Mouse (Mus musculus) heart, postnatal 0 days (tissue): ENCODE data around the gene Gm28043. TPM values are rescaled to one million over a fixed set of nuclear protein-coding genes. Genes with fewer than 3 reads are reported as not detected.

Experiments used
- ATAC-seq: fragments of 200-750 bp; cut with Nextera tagmentation; 2 replicates; pipeline ENCODE4 v1.8.0; 2017; ENCODE audit warnings: low read depth, moderate number of reproducible peaks, moderate library complexity; ENCODE audit not compliant: insufficient read depth
- DNase-seq: peaks from one replicate; pipeline ENCODE4 v3.0.0-alpha.2; 2016; ENCODE audit warnings: low spot score
- H3K27ac ChIP-seq: fragments of 300-500 bp; sonication (generic); 2 replicates; pipeline ENCODE4 v1.5.1; 2014; ENCODE audit warnings: low read depth, mild to moderate bottlenecking
- H3K27me3 ChIP-seq: fragments of 300-500 bp; sonication (generic); 2 replicates; pipeline ENCODE4 v1.6.1; 2014; ENCODE audit warnings: low read length, mixed read lengths; ENCODE audit not compliant: control insufficient read depth, insufficient read depth
- H3K36me3 ChIP-seq: fragments of 300-500 bp; sonication (generic); replicated peaks from 2 replicates; pipeline ENCODE4 v1.6.1; 2014; ENCODE audit warnings: low read length, mixed read lengths; ENCODE audit not compliant: control insufficient read depth, insufficient read depth
- H3K4me1 ChIP-seq: fragments of 300-500 bp; sonication (generic); 2 replicates; pipeline ENCODE4 v1.6.1; 2014; ENCODE audit warnings: antibody characterized with exemption; ENCODE audit not compliant: control insufficient read depth, insufficient read depth
- H3K4me2 ChIP-seq: fragments of 300-500 bp; sonication (generic); 2 replicates; pipeline ENCODE4 v1.6.1; 2014; ENCODE audit warnings: low read depth, mild to moderate bottlenecking, low read length, moderate library complexity
- H3K4me3 ChIP-seq: fragments of 300-500 bp; sonication (generic); 2 replicates; pipeline ENCODE4 v1.5.1; 2014; ENCODE audit warnings: low read depth, low read length
- H3K9ac ChIP-seq: fragments of 300-500 bp; sonication (generic); replicated peaks from 2 replicates; pipeline ENCODE4 v1.6.1; 2014; ENCODE audit warnings: low read depth, low read length, mixed read lengths
- H3K9me3 ChIP-seq: fragments of 300-500 bp; sonication (generic); replicated peaks from 2 replicates; pipeline ENCODE4 v1.6.1; 2016; ENCODE audit warnings: low read length; ENCODE audit not compliant: control insufficient read depth
- CTCF ChIP-seq: IDR thresholded peaks from 2 replicates; pipeline ENCODE4 v1.5.1; 2016; ENCODE audit warnings: antibody characterized with exemption, control low read depth, low read depth
- EP300 ChIP-seq: IDR thresholded peaks from 2 replicates; pipeline ENCODE4 v1.6.1; 2016; ENCODE audit warnings: antibody characterized with exemption, low read depth
- WGBS: fragments of 180-500 bp; shearing (Covaris S2); extraction: QIAGEN DNeasy Blood & Tissue Kit; methylation state at CpG from one replicate; pipeline ENCODE4 v1.1.7; 2014; 5-methylcytosine and 5-hydroxymethylcytosine counted together
- polyA plus RNA-seq: library from polyadenylated mRNA; unstranded; fragments of >200 nt; fragmentation: Nextera tagmentation; extraction: Ambion mirVana; gene quantifications from 2 replicates; pipeline ENCODE4 v1.2.1, GENCODE M21; 2015
- total RNA-seq: library from RNA; depleted of rRNA; stranded (reverse); fragments of >200 nt; gene quantifications from 2 replicates; pipeline ENCODE4 v1.2.3, GENCODE M21; 2014; ENCODE audit warnings: low replicate concordance

Gm28043 gene
- total and polyA plus RNA-seq, 2 experiments from 2014 or later: 0.76 to 1.1 TPM

DNA sequence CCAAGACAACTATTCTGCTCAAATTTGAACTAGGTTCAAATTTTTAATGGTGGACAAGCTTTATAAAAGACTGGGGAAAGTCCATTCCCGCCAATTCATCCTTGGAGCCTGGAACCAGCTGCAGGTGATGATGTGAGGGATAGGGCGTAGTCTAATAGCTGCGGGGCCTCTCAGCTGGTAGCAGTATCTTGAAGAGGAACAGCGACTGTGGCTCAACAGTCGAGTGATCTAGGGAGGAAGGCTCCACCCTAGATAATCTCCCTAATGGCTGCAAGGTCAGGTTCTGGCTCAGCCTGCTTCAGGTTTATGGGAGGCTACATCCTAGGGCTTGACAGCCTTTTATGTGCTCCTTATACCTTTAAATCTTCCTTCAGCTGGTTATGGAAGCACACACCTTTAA lies 14.9 kb downstream of the Gm28043 start:
- no peaks in the 10 kb centered on the region for H3K27me3 ChIP-seq
- H3K27ac ChIP-seq: no peak overlapping the region
- H3K9me3 ChIP-seq: no peaks in the 10 kb centered on the region
- no peak overlapping the region for H3K9ac ChIP-seq
- H3K4me3 ChIP-seq: no peak overlapping the region
- TF ChIP-seq CTCF: no peak
- no peak for TF ChIP-seq EP300
- DNase-seq (no peak), ATAC-seq (no peak)
- H3K4me2 ChIP-seq: no peak overlapping the region
- no peaks in the 10 kb centered on the region for H3K4me1 ChIP-seq
- WGBS: 61% methylated on average over 5 of the region's 5 CpGs
- peaks cover 83% of the 10 kb centered on the region for H3K36me3 ChIP-seq

DNA sequence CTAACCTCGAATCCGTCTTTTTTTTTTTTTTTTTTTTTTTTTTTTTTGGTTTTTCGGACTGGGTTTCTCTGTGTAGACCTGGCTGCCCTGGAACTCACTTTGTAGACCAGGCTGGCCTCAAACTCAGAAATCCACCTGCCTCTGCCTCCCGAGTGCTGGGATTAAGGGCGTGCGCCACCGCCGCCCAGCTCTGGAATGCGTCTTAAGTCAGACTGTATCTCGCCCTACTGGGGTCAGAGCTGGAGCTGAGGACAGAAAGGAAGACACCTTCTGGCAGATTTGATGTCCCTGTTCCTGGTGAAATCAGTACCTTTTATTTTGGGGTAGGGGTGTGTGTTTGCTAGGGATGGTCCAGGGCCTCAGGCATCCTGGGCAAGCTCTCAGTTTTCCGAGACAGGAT lies 17.6 kb downstream of the Gm28043 start:
- Histone ChIP-seq H3K4me2 (no peak overlapping the region), H3K9me3 (no peaks in the 10 kb centered on the region), H3K9ac (no peak overlapping the region), H3K4me3 (no peak overlapping the region), H3K4me1 (peaks cover 5% of the 10 kb centered on the region; the same call in 1 of the 2 replicates), H3K36me3 (peaks cover 89% of the 10 kb centered on the region), H3K27me3 (no peaks in the 10 kb centered on the region), H3K27ac (no peak overlapping the region)
- no peak for ATAC-seq
- 96% methylated on average over 11 of the region's 11 CpGs for WGBS
- TF ChIP-seq CTCF: no peak
- TF ChIP-seq EP300: no peak
- DNase-seq: no peak

DNA sequence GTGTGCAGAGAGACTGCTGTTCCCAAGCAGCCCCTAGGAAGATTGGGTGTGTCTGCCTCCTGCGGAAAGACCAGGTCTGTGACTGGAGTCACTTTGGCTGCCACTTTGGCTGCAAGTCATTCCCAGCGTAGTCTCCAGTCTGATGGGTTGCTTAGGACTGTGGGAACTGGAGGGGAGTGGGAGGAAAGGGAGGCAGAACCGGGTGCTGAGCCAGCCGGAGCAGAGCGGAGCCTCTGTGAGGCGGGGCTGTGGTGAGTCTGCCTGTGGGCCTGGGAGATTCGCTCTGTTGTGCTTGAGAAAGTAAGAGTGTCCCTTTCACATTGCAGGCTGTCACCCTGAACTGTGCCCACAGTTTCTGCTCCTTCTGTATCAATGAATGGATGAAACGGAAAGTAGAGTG lies 20.8 kb downstream of the Gm28043 start:
- Histone ChIP-seq H3K4me3 (no peak overlapping the region), H3K27me3 (no peaks in the 10 kb centered on the region), H3K9ac (no peak overlapping the region), H3K4me2 (no peak overlapping the region), H3K36me3 (peaks cover 79% of the 10 kb centered on the region), H3K9me3 (no peaks in the 10 kb centered on the region), H3K27ac (no peak overlapping the region), H3K4me1 (peaks cover 7% of the 10 kb centered on the region; the same call in 1 of the 2 replicates)
- DNase-seq (no peak), ATAC-seq (no peak)
- WGBS: 86% methylated on average over 8 of the region's 8 CpGs
- TF ChIP-seq CTCF: no peak
- TF ChIP-seq EP300: no peak

DNA sequence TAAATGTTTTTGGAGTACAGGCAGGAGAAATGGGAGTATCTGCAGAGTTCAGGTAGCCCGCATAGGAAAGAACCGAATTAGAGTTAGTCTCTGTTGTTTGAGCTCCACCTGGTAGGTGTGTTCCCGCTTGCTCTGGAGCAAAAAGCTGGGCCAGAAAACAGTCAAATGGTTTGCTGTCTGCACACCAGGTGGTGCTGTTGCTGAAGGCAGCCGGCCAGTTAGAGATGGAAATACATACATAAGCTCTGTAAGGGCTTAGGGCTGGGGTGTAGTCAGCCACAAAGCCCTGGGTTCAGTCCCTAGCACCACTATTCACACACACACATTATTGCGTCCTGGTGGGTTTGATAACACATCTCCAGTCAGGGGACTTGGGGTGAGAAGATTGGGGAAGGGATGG lies 21.4 kb downstream of the Gm28043 start:
- TF ChIP-seq CTCF: peak; percentile 64
- no peak for TF ChIP-seq EP300
- no peak overlapping the region for H3K4me3 ChIP-seq
- ATAC-seq (no peak), DNase-seq (peak; percentile 50)
- no peak overlapping the region for H3K9ac ChIP-seq
- H3K27me3 ChIP-seq: no peaks in the 10 kb centered on the region
- peaks cover 7% of the 10 kb centered on the region; the same call in 1 of the 2 replicates for H3K4me1 ChIP-seq
- no peaks in the 10 kb centered on the region for H3K9me3 ChIP-seq
- WGBS: 69% methylated on average over 5 of the region's 5 CpGs
- H3K36me3 ChIP-seq: peaks cover 78% of the 10 kb centered on the region
- H3K4me2 ChIP-seq: no peak overlapping the region
- no peak overlapping the region for H3K27ac ChIP-seq

DNA sequence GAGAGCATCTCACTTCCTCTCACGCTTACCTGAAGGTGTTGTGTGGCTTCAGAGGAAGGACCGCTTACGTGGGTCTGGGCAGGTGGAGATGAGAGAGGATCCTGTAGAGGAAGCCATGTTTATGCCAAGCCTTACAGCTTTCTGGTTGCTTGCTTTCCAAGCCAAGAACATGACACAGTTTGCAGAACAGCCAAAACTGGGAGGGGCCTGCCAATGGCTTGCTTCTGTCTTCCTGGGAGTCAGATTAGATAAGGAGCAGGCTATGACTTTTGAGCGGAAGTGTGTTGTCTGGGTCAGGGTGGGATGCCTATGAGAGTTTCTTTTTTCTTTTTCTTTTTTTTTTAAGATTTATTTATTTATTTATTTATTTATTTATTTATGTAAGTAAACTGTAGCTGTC lies 22.7 kb downstream of the Gm28043 start:
- Histone ChIP-seq H3K4me1 (peaks cover 7% of the 10 kb centered on the region; the same call in 1 of the 2 replicates), H3K27ac (no peak overlapping the region), H3K9me3 (no peaks in the 10 kb centered on the region), H3K4me2 (no peak overlapping the region), H3K36me3 (peaks cover 76% of the 10 kb centered on the region), H3K9ac (no peak overlapping the region), H3K4me3 (no peak overlapping the region), H3K27me3 (no peaks in the 10 kb centered on the region)
- 70% methylated on average over 4 of the region's 4 CpGs for WGBS
- DNase-seq: no peak
- ATAC-seq: no peak
- TF ChIP-seq EP300 (no peak), CTCF (no peak)

DNA sequence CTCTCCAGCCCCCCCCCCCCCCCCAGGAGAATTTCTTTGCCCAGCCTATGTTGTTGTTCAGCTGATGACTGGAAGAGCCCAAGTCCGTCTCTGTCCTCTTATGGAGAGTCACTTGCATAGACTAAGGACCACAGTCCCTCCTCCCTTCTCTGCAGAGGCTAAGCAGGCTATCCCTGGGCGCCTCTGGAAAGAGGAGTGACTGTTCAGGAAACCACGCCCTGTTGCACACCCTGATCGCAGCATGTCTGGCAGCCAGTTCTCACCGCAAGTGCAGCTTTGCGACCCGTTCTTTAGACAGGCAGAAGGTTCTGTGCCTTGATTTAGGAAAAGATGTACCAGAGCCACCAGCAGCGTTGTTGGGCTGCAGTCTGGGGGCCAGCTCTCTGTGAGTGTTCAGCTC lies 23.2 kb downstream of the Gm28043 start:
- peak; percentile 39 for DNase-seq
- Histone ChIP-seq H3K9me3 (no peaks in the 10 kb centered on the region), H3K4me1 (peaks cover 7% of the 10 kb centered on the region; the same call in 1 of the 2 replicates), H3K27me3 (no peaks in the 10 kb centered on the region), H3K4me3 (no peak overlapping the region), H3K27ac (no peak overlapping the region), H3K9ac (no peak overlapping the region), H3K36me3 (peaks cover 72% of the 10 kb centered on the region), H3K4me2 (no peak overlapping the region)
- peak; percentile 45; the same call in 1 of the 2 replicates for ATAC-seq
- 57% methylated on average over 8 of the region's 8 CpGs for WGBS
- TF ChIP-seq CTCF (no peak), EP300 (no peak)
